Mouse (Mus musculus) embryonic fibroblast, embryonic 13.5 days (primary cell): ENCODE measurements around the gene Prune2.

Experiments
- CTCF ChIP-seq: IDR thresholded peaks from 2 replicates; pipeline ENCODE4 v1.5.1; 2011; ENCODE audit warnings: mild to moderate bottlenecking, control low read depth, low read length, moderate library complexity, borderline replicate concordance; ENCODE audit not compliant: insufficient read depth
- POLR2A ChIP-seq: IDR thresholded peaks from 2 replicates; pipeline ENCODE4 v1.6.1; 2011; ENCODE audit warnings: low read depth, mild to moderate bottlenecking, control low read depth, low read length, moderate library complexity

DNA sequence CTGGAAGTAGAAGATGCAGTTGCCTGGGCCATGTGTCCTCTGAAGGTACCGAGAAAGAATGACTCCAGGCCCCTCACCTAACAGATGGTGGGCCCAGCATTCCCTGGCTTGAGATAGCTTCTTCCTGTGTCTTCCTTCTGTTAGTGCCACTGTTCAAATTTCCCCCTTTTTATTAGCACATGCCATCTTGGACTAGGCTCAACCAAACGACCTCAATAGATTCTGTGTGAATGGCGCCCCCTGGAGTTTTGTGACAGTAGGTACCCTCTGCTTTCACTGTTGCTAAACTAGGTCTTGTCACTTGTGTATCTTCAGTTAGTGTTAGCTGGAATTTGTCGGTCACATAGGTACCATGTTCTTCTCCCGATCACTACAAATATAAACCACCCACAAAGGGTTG, 29.0 kb downstream of the Prune2 start:
- TF ChIP-seq CTCF (no peak), POLR2A (no peak)
